Mouse (Mus musculus) MEL (cell line): ENCODE measurements around the gene Sox12.

Source experiments
- CTCF ChIP-seq, 3 experiments: IDR thresholded peaks in 2 of 3; conservative IDR thresholded peaks in 1 of 3; 2 replicates each; pipeline ENCODE4 v1.5.1; 2011 to 2012; ENCODE audit warnings: low read length in 3 of 3, low read depth in 2 of 3, mild to moderate bottlenecking in 2 of 3, improper control_type of control experiment in 1 of 3, inconsistent platforms in 1 of 3, mixed read lengths in 1 of 3, moderate library complexity in 1 of 3; ENCODE audit not compliant: control insufficient read depth in 1 of 3, insufficient read depth in 1 of 3, poor library complexity in 1 of 3, severe bottlenecking in 1 of 3
- E2F4 ChIP-seq: IDR thresholded peaks from 2 replicates; pipeline ENCODE4 v1.6.1; 2011; ENCODE audit warnings: low read depth, low read length, improper control_type of control experiment, borderline replicate concordance
- NRF1 ChIP-seq: IDR thresholded peaks from 2 replicates; pipeline ENCODE4 v1.6.1; 2014; ENCODE audit warnings: low read depth, mild to moderate bottlenecking, inconsistent platforms, low read length, improper control_type of control experiment, moderate library complexity; ENCODE audit not compliant: poor library complexity, insufficient read depth, severe bottlenecking
- RCOR1 ChIP-seq: IDR thresholded peaks from 2 replicates; pipeline ENCODE4 v1.6.1; 2012; ENCODE audit warnings: low read depth, mild to moderate bottlenecking, inconsistent platforms, low read length, improper control_type of control experiment
- TBP ChIP-seq: IDR thresholded peaks from 2 replicates; pipeline ENCODE4 v1.8.0; 2011; ENCODE audit warnings: low read depth, low read length, improper control_type of control experiment
- USF1 ChIP-seq: IDR thresholded peaks from 2 replicates; pipeline ENCODE4 v1.6.1; 2014; ENCODE audit warnings: low read depth, mild to moderate bottlenecking, inconsistent platforms, low read length, improper control_type of control experiment, moderate library complexity

GRCm38 (mm10) chr2:152395271-152395920 is 2.5 kb downstream of the Sox12 start:
- no peak for TF ChIP-seq CTCF (IDR thresholded peaks at IDR 0.05 in 2 of 3, conservative IDR thresholded peaks at IDR 0.05 in 1 of 3; ENCODE audit: control insufficient read depth in 1 of 3, insufficient read depth in 1 of 3, low read depth in 2 of 3, low read length in 3 of 3, poor library complexity in 1 of 3, severe bottlenecking in 1 of 3)
- TF ChIP-seq RCOR1 = no peak
- no peak for TF ChIP-seq E2F4
- TF ChIP-seq NRF1 = no peak
- TF ChIP-seq USF1 = no peak
- TF ChIP-seq TBP = no peak
